Mouse (Mus musculus): ENCODE results near the gene Cabp7.

- TF ChIP-seq TAL1 (IDR thresholded peaks at IDR 0.05; ENCODE audit: low read length) (no peak), GATA1 (IDR thresholded peaks at IDR 0.05; ENCODE audit: low read length) (no peak)
Measured at GRCm38 (mm10) chr11:4772925-4773324, 26.3 kb upstream of the Cabp7 start.
